Mouse (Mus musculus): Measurements from ENCODE around the gene Pde9a.

Gene Pde9a

GRCm38 (mm10) chr17:31519344-31519945 is 133.4 kb downstream of the Pde9a start:
- DNase-seq (ENCODE audit: low spot score): no peak

- peak; percentile 99 for DNase-seq (ENCODE audit: low spot score)
Measured at GRCm38 (mm10) chr17:31519946-31520838, 134.2 kb downstream of the Pde9a start, which contains the start of the genes Wdr4 and Ndufv3. Wdr4 (minus strand) TSS chr17:31519980. Ndufv3 (plus strand) TSS chr17:31520115.

DNA sequence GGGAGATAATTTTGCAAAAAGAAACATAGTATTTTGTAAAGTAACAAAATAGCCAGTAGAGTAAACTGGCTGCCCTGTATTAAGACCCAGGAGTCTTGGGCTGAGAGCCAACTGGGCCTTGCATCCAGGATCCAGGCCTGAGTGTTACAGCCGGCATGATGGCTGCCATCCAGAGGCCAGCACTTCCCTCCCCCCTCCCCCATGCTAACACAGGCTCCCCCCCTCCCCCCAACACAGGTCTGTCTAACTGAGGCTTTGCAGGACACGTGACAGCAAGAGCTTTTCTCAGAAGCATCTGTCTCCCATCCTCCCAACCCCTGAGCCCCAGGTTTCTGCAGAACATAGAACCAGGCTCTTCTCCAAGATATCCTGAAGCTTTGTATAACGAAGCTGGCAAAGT is 134.9 kb downstream of the Pde9a start:
- peak; percentile 36 for DNase-seq (ENCODE audit: low spot score)

DNA sequence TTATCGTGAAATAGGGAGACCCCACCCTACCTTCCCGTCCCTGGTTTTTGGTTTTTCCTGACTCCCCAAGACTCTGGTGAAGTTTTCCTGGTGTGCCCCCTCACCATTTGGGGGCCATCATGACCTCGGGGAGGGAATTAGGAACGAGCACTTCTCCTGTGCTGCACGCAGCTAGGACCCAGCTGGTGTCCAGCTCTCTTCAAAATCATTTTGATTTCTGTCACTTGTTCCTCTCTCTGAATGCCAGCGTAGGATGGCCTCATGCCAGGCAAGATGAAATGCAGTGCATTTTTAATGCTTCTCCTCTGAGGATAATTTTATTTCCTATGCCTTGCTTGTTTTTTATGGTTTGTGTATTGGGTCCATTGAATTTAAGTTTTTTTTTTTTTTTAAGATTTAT is 135.9 kb downstream of the Pde9a start:
- no peak for DNase-seq (ENCODE audit: low spot score)

- no peak for DNase-seq (ENCODE audit: low spot score)
Measured at GRCm38 (mm10) chr17:31525114-31525513, 139.1 kb downstream of the Pde9a start.

DNA sequence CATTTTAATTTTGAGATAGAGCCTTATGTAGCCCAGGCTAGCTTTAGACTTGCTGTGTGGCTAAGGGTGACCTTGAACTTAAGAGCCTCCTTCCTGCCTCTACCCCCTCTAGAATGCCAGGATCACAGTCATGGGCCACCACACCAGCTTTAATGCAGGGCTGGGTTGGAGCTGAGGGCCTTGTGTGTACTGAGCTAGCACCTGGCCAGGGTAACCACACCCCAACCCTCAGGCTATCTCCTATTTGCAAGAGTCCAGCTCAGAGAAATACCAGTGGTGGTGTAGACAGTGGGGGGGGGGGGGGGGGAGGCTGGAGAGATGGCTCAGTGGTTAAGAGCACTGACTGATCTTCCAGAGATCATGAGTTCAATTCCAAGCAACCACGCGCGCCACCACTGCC is 139.8 kb downstream of the Pde9a start:
- DNase-seq (ENCODE audit: low spot score): no peak

Data from layer of hippocampus, adult 11-12 months (tissue).